Mouse (Mus musculus): ENCODE data around the gene Fmnl3.

Fmnl3 gene

GRCm38 (mm10) chr15:99370259-99370691 lies at the start of gene Fmnl3:
TSS of gene Fmnl3 (minus strand) at chr15:99370482.
- DNase-seq = peak; percentile 96

GRCm38 (mm10) chr15:99417692-99418271 lies 47.5 kb upstream of the Fmnl3 start:
- no peak for DNase-seq

- DNase-seq = no peak
Observed at GRCm38 (mm10) chr15:99416957-99417356, 46.7 kb upstream of the Fmnl3 start.

- DNase-seq = peak; percentile 93
Observed at GRCm38 (mm10) chr15:99416348-99416882, 46.1 kb upstream of the Fmnl3 start.

- peak; percentile 85 for DNase-seq
Observed at GRCm38 (mm10) chr15:99415793-99416192, 45.5 kb upstream of the Fmnl3 start.

- DNase-seq = no peak
Observed at GRCm38 (mm10) chr15:99411747-99412146, 41.5 kb upstream of the Fmnl3 start.

GRCm38 (mm10) chr15:99408845-99409244 lies 38.6 kb upstream of the Fmnl3 start:
- peak; percentile 64 for DNase-seq

GRCm38 (mm10) chr15:99406986-99407570 lies 36.8 kb upstream of the Fmnl3 start:
- peak; percentile 42 for DNase-seq

- peak; percentile 76 for DNase-seq
Observed at GRCm38 (mm10) chr15:99405150-99405549, 34.9 kb upstream of the Fmnl3 start.

- no peak for DNase-seq
Observed at GRCm38 (mm10) chr15:99403159-99403889, 33.0 kb upstream of the Fmnl3 start.

- peak; percentile 67 for DNase-seq
Observed at GRCm38 (mm10) chr15:99400602-99401001, 30.3 kb upstream of the Fmnl3 start.

- peak; percentile 62 for DNase-seq
Observed at GRCm38 (mm10) chr15:99399503-99400245, 29.4 kb upstream of the Fmnl3 start.

GRCm38 (mm10) chr15:99397622-99398021 lies 27.3 kb upstream of the Fmnl3 start:
- DNase-seq = no peak

- DNase-seq = no peak
Observed at GRCm38 (mm10) chr15:99396875-99397274, 26.6 kb upstream of the Fmnl3 start.

- no peak for DNase-seq
Observed at GRCm38 (mm10) chr15:99396462-99396861, 26.2 kb upstream of the Fmnl3 start.

GRCm38 (mm10) chr15:99393386-99394252 lies 23.3 kb upstream of the Fmnl3 start:
- peak; percentile 89 for DNase-seq

- peak; percentile 100 for DNase-seq
Observed at GRCm38 (mm10) chr15:99392486-99393385, 22.5 kb upstream of the Fmnl3 start, which contains the start of gene Tmbim6. TSS of gene Tmbim6 (plus strand) at chr15:99392882.

GRCm38 (mm10) chr15:99391975-99392374 lies 21.7 kb upstream of the Fmnl3 start:
- DNase-seq = no peak

- no peak for DNase-seq
Observed at GRCm38 (mm10) chr15:99390472-99391401, 20.5 kb upstream of the Fmnl3 start.

GRCm38 (mm10) chr15:99387976-99388375 lies 17.7 kb upstream of the Fmnl3 start:
- DNase-seq = no peak
